Mouse (Mus musculus) neural tube, embryonic 13.5 days (tissue): ENCODE results near the gene Impdh1. TPM values are rescaled to one million over a fixed set of nuclear protein-coding genes. Genes with fewer than 3 reads are reported as not detected.

Experiments used
- ATAC-seq: fragments of 200-750 bp; cut with Nextera tagmentation; 2 replicates; pipeline ENCODE4 v1.8.0; 2017; ENCODE audit warnings: low read depth, mild to moderate bottlenecking, moderate TSS enrichment, moderate library complexity
- H3K27ac ChIP-seq: fragments of 300-500 bp; sonication (generic); replicated peaks from 2 replicates; pipeline ENCODE4 v1.5.1; 2015; ENCODE audit warnings: moderate library complexity, mild to moderate bottlenecking, inconsistent platforms
- H3K27me3 ChIP-seq: fragments of 300-500 bp; sonication (generic); 2 replicates; pipeline ENCODE4 v1.6.1; 2015; ENCODE audit warnings: mild to moderate bottlenecking, inconsistent platforms
- H3K36me3 ChIP-seq: fragments of 300-500 bp; sonication (generic); 2 replicates; pipeline ENCODE4 v1.6.1; 2015; ENCODE audit warnings: mild to moderate bottlenecking, inconsistent platforms
- H3K4me1 ChIP-seq: fragments of 300-500 bp; sonication (generic); replicated peaks from 2 replicates; pipeline ENCODE4 v1.6.1; 2015; ENCODE audit warnings: inconsistent platforms
- H3K4me2 ChIP-seq: fragments of 300-500 bp; sonication (generic); 2 replicates; pipeline ENCODE4 v1.6.1; 2015; ENCODE audit warnings: inconsistent platforms, mild to moderate bottlenecking, moderate library complexity
- H3K4me3 ChIP-seq: fragments of 300-500 bp; sonication (generic); 2 replicates; pipeline ENCODE4 v1.5.1; 2015; ENCODE audit warnings: mild to moderate bottlenecking, inconsistent platforms
- H3K9ac ChIP-seq: fragments of 300-500 bp; sonication (generic); 2 replicates; pipeline ENCODE4 v1.6.1; 2015; ENCODE audit warnings: moderate library complexity, mild to moderate bottlenecking, inconsistent platforms
- H3K9me3 ChIP-seq: fragments of 300-500 bp; sonication (generic); 2 replicates; pipeline ENCODE4 v1.6.1; 2016; ENCODE audit warnings: inconsistent platforms
- WGBS: fragments of 180-500 bp; shearing (Covaris S2); methylation state at CpG from one replicate; pipeline ENCODE4 v1.1.7; 2015; 5-methylcytosine and 5-hydroxymethylcytosine counted together
- polyA plus RNA-seq: library from polyadenylated mRNA; unstranded; fragments of >200 nt; fragmentation: Nextera tagmentation; extraction: Ambion mirVana; gene quantifications from 2 replicates; pipeline ENCODE4 v1.2.1, GENCODE M21; 2015

Impdh1 gene
- 84.7 and 91.1 TPM in 2 replicates for polyA plus RNA-seq

- peaks cover 17% of the 10 kb centered on the region for H3K27me3 ChIP-seq
- H3K4me2 ChIP-seq: peak within 1 kb of the TSS; percentile 94
- under 1% methylated on average over 56 of the region's 56 CpGs for WGBS
- no peaks in the 10 kb centered on the region for H3K36me3 ChIP-seq
- ATAC-seq: peak; percentile 67
- H3K9ac ChIP-seq: peak within 1 kb of the TSS; percentile 77
- H3K9me3 ChIP-seq: no peaks in the 10 kb centered on the region
- H3K4me1 ChIP-seq: peaks cover 46% of the 10 kb centered on the region
- H3K4me3 ChIP-seq: peak within 1 kb of the TSS; percentile 64
- H3K27ac ChIP-seq: peak within 1 kb of the TSS; percentile 34
Measured at GRCm38 (mm10) chr6:29215881-29216501, at the start of gene Impdh1. TSS of gene Impdh1 (minus strand) at chr6:29216364.

- no peak for ATAC-seq
- WGBS: 93% methylated on average over 3 of the region's 3 CpGs
- Histone ChIP-seq H3K27me3 (no peaks in the 10 kb centered on the region), H3K36me3 (no peaks in the 10 kb centered on the region), H3K9me3 (no peaks in the 10 kb centered on the region), H3K4me1 (peaks cover 8% of the 10 kb centered on the region), H3K4me3 (no peak overlapping the region), H3K4me2 (no peak overlapping the region), H3K27ac (no peak overlapping the region), H3K9ac (no peak overlapping the region)
Measured at GRCm38 (mm10) chr6:29264456-29264781, 48.3 kb upstream of the Impdh1 start.

DNA sequence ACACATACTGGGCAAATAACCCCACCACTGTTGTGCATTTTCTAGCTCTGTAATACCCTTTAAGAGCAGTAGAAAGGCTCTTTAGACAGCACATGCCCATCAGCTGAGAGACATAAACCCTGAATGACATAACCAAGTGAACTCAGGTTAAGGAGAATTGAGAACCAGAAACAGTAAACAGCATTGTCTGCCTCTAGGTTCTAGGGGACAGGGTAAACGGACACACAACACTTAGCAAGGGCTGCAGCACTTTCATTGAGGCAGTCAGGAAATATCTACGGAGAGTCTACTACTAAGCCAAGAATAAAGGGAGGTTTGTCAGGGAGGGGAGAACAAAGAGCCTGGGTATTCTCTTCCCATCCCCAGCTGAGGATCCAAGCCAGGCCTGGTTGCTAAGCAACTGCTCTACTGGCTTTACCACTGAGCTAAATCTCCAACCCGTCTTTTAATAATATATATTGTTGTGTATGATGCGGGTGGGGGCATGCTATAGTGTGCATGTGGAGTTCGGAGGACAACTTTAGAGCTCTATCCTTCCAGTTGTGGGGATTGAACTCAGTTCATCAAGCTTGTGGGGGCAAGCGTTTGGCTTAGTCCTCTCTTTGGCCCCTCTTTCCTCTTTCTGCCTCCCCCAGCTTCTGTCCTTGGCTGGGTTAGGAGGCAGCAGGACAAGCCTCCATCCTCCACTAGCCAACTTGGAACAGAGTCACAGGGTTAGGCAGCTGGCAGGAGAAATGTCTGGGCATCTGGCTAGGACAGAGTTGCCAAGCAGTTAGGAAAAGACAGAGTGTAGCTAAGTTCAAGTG is 47.7 kb upstream of the Impdh1 start:
- Histone ChIP-seq H3K9me3 (no peaks in the 10 kb centered on the region), H3K27me3 (no peaks in the 10 kb centered on the region), H3K9ac (no peak overlapping the region), H3K36me3 (no peaks in the 10 kb centered on the region), H3K27ac (no peak overlapping the region; the same call in 1 of the 2 replicates), H3K4me1 (peaks cover 8% of the 10 kb centered on the region), H3K4me3 (no peak overlapping the region), H3K4me2 (no peak overlapping the region)
- 41% methylated on average over 6 of the region's 6 CpGs for WGBS
- ATAC-seq: peak; percentile 50

GRCm38 (mm10) chr6:29261831-29262230 is 45.7 kb upstream of the Impdh1 start:
- H3K36me3 ChIP-seq: no peaks in the 10 kb centered on the region
- no peak overlapping the region for H3K4me2 ChIP-seq
- H3K27me3 ChIP-seq: no peaks in the 10 kb centered on the region
- WGBS: 80% methylated on average over 5 of the region's 5 CpGs
- no peak for ATAC-seq
- H3K4me3 ChIP-seq: no peak overlapping the region
- H3K4me1 ChIP-seq: peaks cover 8% of the 10 kb centered on the region
- no peak overlapping the region for H3K9ac ChIP-seq
- H3K9me3 ChIP-seq: no peaks in the 10 kb centered on the region
- H3K27ac ChIP-seq: no peak overlapping the region

DNA sequence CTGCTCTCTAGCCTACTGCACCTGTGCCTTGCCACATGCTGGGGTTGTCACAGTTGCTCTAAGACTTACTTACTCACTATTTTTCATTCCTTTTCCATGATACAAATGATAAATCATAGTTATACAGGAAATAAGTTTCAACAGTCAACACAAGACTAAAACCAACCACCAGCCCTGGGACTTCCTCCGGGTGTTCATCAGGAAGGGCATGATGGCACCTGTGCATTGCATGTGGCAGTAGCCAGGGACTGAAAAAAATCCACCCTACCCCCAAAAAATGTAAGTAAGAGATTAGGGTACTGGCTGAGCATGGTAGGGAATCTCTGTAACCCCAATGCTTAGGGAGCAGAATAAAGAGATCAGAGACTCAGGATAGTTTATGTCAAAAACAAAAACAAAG is 43.3 kb upstream of the Impdh1 start:
- Histone ChIP-seq H3K27ac (no peak overlapping the region), H3K9ac (no peak overlapping the region), H3K9me3 (no peaks in the 10 kb centered on the region), H3K4me2 (no peak overlapping the region), H3K36me3 (no peaks in the 10 kb centered on the region), H3K4me1 (peaks cover 8% of the 10 kb centered on the region), H3K27me3 (no peaks in the 10 kb centered on the region), H3K4me3 (no peak overlapping the region)
- no peak for ATAC-seq
- 90% methylated on average over 1 of the region's 1 CpGs for WGBS

DNA sequence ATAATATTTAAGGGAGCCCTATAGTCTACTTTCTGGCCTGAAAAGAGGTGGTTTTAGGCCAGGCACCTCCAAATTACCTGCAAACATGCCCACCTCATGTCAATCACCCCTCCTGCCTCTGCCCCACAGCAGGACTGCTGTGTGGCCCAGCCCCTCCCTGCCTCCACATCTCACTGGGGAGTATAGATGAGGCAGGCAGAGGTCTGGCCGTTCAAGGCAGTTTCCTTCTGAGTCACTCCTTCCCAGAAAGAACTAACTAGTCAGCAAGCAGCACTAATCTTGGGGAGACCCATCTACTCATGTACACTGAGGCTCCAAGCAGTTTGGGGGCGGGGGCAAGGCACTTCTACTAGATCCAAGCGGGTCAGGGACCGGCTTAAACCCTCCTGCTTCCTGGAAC is 30.9 kb upstream of the Impdh1 start:
- H3K27ac ChIP-seq: no peak overlapping the region
- no peaks in the 10 kb centered on the region for H3K4me1 ChIP-seq
- H3K4me2 ChIP-seq: no peak overlapping the region
- no peaks in the 10 kb centered on the region for H3K9me3 ChIP-seq
- no peak for ATAC-seq
- no peaks in the 10 kb centered on the region for H3K36me3 ChIP-seq
- no peak overlapping the region for H3K4me3 ChIP-seq
- no peaks in the 10 kb centered on the region; the same call in 1 of the 2 replicates for H3K27me3 ChIP-seq
- 15% methylated on average over 4 of the region's 4 CpGs for WGBS
- H3K9ac ChIP-seq: no peak overlapping the region

- Histone ChIP-seq H3K4me2 (no peak overlapping the region), H3K27ac (no peak overlapping the region), H3K4me1 (no peaks in the 10 kb centered on the region), H3K27me3 (no peaks in the 10 kb centered on the region; the same call in 1 of the 2 replicates), H3K9me3 (no peaks in the 10 kb centered on the region), H3K9ac (no peak overlapping the region), H3K4me3 (no peak overlapping the region), H3K36me3 (no peaks in the 10 kb centered on the region)
- ATAC-seq: no peak
- WGBS: 47% methylated on average over 5 of the region's 5 CpGs
Measured at GRCm38 (mm10) chr6:29246585-29246984, 30.4 kb upstream of the Impdh1 start.

DNA sequence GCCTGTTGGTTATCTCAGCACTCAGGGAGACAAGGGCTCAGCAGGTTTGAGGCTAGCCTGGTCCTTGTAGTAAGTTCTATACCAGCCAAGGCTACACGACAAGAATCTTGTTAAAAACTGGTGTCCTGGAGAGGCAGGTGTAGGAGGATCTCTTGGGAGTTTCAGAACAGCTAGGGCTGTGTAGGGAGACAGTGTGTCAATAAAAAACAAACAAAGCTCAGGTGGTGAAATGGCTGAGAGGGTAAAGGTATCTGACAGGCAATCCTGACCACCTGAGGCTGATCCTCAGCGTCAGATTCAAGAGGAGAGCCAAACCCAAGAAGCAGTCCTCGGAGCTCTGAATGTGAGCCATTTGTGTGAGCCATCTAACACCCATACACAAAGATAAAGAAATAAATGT is 30.0 kb upstream of the Impdh1 start:
- Histone ChIP-seq H3K4me2 (no peak overlapping the region), H3K36me3 (no peaks in the 10 kb centered on the region), H3K9me3 (no peaks in the 10 kb centered on the region), H3K9ac (no peak overlapping the region), H3K4me3 (no peak overlapping the region), H3K27ac (no peak overlapping the region), H3K27me3 (no peaks in the 10 kb centered on the region; the same call in 1 of the 2 replicates), H3K4me1 (no peaks in the 10 kb centered on the region)
- ATAC-seq: no peak
- WGBS: 86% methylated on average over 3 of the region's 3 CpGs

DNA sequence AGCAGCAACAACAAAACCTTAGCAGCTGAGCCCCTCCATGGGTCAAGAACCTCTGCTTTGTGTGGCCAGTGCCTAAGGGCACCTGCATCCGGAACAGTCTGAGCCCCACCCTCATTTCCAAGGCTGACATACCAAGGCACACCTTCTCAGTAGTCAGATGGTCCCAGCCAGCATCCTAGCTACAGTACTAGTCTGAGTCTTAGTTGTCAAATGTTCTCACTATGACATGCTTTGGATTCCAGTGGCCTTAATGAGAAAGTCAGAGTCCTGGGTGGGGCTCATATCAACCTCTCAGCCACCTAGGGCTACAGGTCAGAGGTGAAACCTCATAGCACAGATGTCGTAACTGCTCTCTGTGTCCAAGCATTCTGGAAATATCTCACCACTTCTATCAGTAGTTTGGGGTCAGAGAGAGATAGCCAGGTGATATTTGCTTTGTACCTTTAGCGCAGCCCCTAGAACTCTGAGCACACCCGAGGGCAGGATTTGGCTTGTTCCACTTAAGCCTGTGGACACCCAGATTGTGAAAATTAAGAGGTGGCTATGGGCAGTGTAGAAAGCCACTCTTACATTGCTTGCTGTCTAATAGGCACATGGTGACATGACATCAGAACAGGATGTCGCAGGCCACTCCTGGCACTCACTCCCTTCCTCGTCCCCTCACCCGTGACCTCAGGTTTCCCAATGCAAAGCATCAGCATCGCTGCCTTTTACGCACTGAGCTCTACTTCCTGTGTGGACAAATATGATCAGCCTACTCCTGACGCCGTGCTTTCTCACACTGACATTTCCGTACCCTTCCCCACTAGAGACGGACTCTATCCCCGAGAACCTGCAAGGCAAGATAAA is 29.3 kb upstream of the Impdh1 start:
- Histone ChIP-seq H3K4me3 (no peak overlapping the region), H3K36me3 (no peaks in the 10 kb centered on the region), H3K9me3 (no peaks in the 10 kb centered on the region), H3K4me2 (no peak overlapping the region), H3K9ac (no peak overlapping the region), H3K27ac (no peak overlapping the region), H3K27me3 (no peaks in the 10 kb centered on the region; the same call in 1 of the 2 replicates), H3K4me1 (no peaks in the 10 kb centered on the region)
- ATAC-seq: no peak
- 81% methylated on average over 14 of the region's 14 CpGs for WGBS

DNA sequence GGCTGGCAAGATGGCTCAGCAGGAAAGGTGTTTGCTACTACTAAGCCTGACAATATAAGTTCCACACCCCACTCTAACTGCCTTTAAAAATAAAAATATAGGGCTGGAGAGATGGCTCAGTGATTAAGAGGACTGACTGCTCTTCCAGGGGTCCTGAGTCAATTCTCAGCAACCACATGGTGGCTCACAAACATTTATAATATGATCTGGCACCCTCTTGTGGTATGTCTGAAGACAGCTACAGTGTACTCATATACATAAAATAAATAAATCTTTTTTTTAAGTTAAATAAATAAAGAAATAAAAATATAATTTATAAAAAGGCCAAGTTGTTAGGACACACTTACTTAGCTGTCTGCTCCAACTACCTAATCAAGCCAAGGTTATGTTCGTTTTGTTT is 26.1 kb upstream of the Impdh1 start:
- Histone ChIP-seq H3K27me3 (no peaks in the 10 kb centered on the region; the same call in 1 of the 2 replicates), H3K27ac (no peak overlapping the region), H3K9ac (no peak overlapping the region), H3K4me1 (no peaks in the 10 kb centered on the region), H3K36me3 (no peaks in the 10 kb centered on the region), H3K9me3 (no peaks in the 10 kb centered on the region), H3K4me3 (no peak overlapping the region), H3K4me2 (no peak overlapping the region)
- ATAC-seq: no peak
- WGBS: 68% methylated on average over 1 of the region's 1 CpGs

DNA sequence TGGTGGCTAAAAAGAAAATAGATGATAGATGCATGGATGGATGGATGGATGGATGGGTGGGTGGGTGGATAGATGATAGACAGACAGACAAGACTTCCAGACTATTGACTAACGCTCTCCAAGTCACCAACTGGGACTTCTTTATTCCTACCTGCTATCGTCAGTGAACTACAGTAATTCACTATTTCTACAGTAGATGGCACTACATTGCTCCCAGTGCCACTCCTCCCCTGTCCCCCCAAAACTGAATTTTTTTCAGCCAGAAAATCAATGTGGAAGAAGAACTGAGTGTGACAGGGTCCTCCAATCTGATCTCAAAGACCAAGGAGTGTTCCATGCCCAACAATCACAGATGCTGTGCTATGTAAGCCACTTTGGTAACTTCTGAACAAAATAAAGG is 25.5 kb upstream of the Impdh1 start:
- Histone ChIP-seq H3K27ac (no peak overlapping the region), H3K36me3 (no peaks in the 10 kb centered on the region), H3K4me2 (no peak overlapping the region), H3K9ac (no peak overlapping the region), H3K27me3 (no peaks in the 10 kb centered on the region), H3K4me1 (no peaks in the 10 kb centered on the region), H3K4me3 (no peak overlapping the region), H3K9me3 (no peaks in the 10 kb centered on the region)
- no peak for ATAC-seq
- WGBS: 51% methylated on average over 2 of the region's 2 CpGs

DNA sequence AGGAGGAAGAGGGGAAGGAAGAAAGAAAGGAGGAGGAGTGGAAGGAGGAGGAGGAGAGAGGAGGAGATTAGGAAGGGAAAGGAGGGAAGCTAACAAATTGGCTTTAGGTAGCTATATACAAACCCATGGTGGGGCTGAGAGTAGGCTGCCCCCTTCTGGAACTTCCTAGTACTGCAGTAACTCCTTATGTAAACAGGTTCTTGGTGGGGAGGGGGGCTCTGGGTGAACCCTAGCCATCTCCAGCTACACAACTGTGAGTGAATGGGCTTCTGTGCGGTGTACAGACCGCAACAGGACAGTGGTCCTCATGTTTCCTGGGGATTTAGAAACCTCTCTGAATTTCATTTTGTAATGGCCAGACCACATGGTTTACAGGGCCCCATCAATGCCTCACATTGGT is 24.6 kb upstream of the Impdh1 start:
- WGBS: 22% methylated on average over 2 of the region's 2 CpGs

More for the DNA sequence above, 24.6 kb upstream of the Impdh1 start:
- no peak overlapping the region for H3K27ac ChIP-seq
- no peaks in the 10 kb centered on the region for H3K4me1 ChIP-seq
- H3K9ac ChIP-seq: no peak overlapping the region
- H3K9me3 ChIP-seq: no peaks in the 10 kb centered on the region
- no peaks in the 10 kb centered on the region for H3K27me3 ChIP-seq
- H3K4me3 ChIP-seq: no peak overlapping the region
- ATAC-seq: no peak; the same call in 1 of the 2 replicates
- no peak overlapping the region for H3K4me2 ChIP-seq
- no peaks in the 10 kb centered on the region for H3K36me3 ChIP-seq
